Mouse (Mus musculus) limb, embryonic 10.5 days (tissue): Measurements from ENCODE around the gene Pced1b. TPM values are rescaled to one million over a fixed set of nuclear protein-coding genes. Genes with fewer than 3 reads are reported as not detected.

Source experiments
- DNase-seq: peaks from one replicate; pipeline ENCODE4 v3.0.0-alpha.2; 2017; ENCODE audit warnings: low spot score
- H3K27ac ChIP-seq: fragments of 300-500 bp; sonication (generic); 2 replicates; pipeline ENCODE4 v1.5.1; 2016; ENCODE audit warnings: mild to moderate bottlenecking
- H3K27me3 ChIP-seq: fragments of 300-500 bp; sonication (generic); 2 replicates; pipeline ENCODE4 v1.6.1; 2016; ENCODE audit warnings: low read depth, mild to moderate bottlenecking; ENCODE audit not compliant: poor library complexity, severe bottlenecking
- H3K36me3 ChIP-seq: fragments of 300-500 bp; sonication (generic); 2 replicates; pipeline ENCODE4 v1.6.1; 2016; ENCODE audit warnings: mild to moderate bottlenecking, moderate library complexity
- H3K4me1 ChIP-seq: fragments of 300-500 bp; sonication (generic); 2 replicates; pipeline ENCODE4 v1.6.1; 2016
- H3K4me3 ChIP-seq: fragments of 300-500 bp; sonication (generic); 2 replicates; pipeline ENCODE4 v1.5.1; 2016; ENCODE audit warnings: mild to moderate bottlenecking, moderate library complexity
- H3K9me3 ChIP-seq: fragments of 300-500 bp; sonication (generic); replicated peaks from 2 replicates; pipeline ENCODE4 v1.6.1; 2016; ENCODE audit warnings: mild to moderate bottlenecking
- WGBS: fragments of 180-500 bp; shearing (Covaris S2); methylation state at CpG from one replicate; pipeline ENCODE4 v1.1.7; 2016; 5-methylcytosine and 5-hydroxymethylcytosine counted together
- polyA plus RNA-seq: library from polyadenylated mRNA; unstranded; fragments of >200 nt; fragmentation: Nextera tagmentation; extraction: Ambion mirVana; gene quantifications from 2 replicates; pipeline ENCODE4 v1.2.1, GENCODE M21; 2016

The Pced1b gene
- polyA plus RNA-seq, 1 experiment from 2014 or later, result 3.6 TPM

DNA sequence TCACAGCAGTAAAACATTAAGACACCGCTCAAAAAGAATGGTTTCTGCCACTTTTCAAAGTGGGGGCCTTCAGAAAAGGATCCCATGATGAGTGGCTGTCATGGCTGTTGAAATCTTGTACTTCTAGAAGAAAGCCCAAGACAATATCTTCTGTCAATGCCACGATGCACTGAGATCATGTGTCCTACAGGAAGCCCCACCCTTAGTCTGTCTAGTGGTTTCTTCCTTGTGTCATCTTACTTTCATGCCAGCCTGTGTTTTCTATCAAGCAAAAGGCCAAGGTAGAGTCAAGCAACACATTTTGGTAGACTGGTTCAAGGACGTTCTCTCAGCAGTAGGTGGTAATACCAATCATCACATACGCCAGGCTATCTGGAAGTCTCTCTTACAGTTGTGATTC lies 142.7 kb downstream of the Pced1b start:
- H3K4me3 ChIP-seq, result no peak overlapping the region
- no peaks in the 10 kb centered on the region for H3K9me3 ChIP-seq
- DNase-seq, result no peak
- 89% methylated on average over 4 of the region's 4 CpGs for WGBS
- H3K4me1 ChIP-seq, result 0 out of 2 replicates have a peak, but pooled peaks cover 4% of the 10 kb centered on the region
- no peak overlapping the region for H3K27ac ChIP-seq
- H3K27me3 ChIP-seq, result no peaks in the 10 kb centered on the region
- no peaks in the 10 kb centered on the region for H3K36me3 ChIP-seq

DNA sequence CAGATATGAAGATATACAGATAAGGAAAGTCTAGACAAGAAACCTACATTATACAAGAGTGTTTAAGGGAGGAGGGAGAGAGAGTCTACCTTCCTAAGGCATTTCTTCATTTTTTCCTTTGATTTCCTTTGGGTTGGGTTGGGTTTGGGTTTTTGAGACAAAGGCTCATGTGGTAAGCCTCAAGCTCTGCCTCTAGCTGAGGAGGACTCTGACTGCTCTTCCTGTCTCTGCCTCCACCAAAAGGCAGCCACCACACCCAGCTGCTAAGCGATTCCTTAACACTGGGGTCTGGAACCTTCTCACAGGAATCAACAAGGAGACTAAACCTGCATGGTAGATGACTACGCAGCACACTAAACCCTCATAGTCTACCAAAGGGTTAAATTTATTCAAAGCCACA lies 143.9 kb downstream of the Pced1b start:
- H3K4me1 ChIP-seq, result 0 out of 2 replicates have a peak, but pooled peaks cover 4% of the 10 kb centered on the region
- no peaks in the 10 kb centered on the region for H3K36me3 ChIP-seq
- H3K27me3 ChIP-seq, result no peaks in the 10 kb centered on the region
- 95% methylated on average over 2 of the region's 2 CpGs for WGBS
- DNase-seq, result no peak
- no peak overlapping the region for H3K4me3 ChIP-seq
- H3K27ac ChIP-seq, result no peak overlapping the region
- H3K9me3 ChIP-seq, result no peaks in the 10 kb centered on the region

DNA sequence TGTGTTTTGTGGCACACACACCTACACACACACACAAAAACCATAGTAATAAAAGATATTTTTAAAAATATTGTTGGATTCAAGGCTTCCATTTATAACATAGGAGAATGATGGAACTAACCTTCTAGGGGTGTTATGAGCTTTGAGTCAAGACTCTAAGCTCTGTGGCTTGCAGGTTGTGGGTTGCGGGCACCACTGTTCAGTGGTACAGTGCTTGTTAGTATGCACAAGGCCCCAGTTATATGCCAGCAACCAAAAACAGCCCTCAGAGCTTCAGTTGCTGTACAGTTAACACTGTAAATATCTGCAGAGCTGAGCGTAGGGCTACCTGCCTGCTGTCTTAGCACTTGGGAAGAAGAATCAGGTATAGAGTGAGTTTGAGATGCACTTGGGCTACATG lies 144.5 kb downstream of the Pced1b start:
- no peak overlapping the region for H3K27ac ChIP-seq
- 0 out of 2 replicates have a peak, but pooled peaks cover 4% of the 10 kb centered on the region for H3K4me1 ChIP-seq
- no peaks in the 10 kb centered on the region for H3K27me3 ChIP-seq
- DNase-seq, result no peak
- H3K4me3 ChIP-seq, result no peak overlapping the region
- no peaks in the 10 kb centered on the region for H3K9me3 ChIP-seq
- 98% methylated on average over 2 of the region's 2 CpGs for WGBS
- no peaks in the 10 kb centered on the region for H3K36me3 ChIP-seq

DNA sequence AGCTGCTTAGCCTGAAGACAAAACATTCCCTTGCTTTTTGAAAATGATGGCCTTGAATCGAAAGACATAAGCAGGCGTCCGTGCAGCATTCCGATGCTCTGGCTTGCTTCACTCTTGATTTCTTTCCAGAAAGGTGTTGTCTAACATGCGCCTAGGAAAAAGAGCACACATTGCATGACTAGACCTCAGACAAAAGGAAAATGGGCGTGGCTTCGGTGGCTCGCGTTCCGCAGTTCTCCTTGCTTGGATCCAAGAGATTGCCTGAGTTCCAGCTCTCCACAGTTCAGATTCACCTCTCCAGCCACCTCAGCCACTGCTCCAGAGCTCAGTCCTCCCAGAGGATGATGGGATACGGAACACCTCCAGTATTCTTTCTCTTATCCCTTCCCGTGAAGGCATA lies 147.7 kb downstream of the Pced1b start:
- no peaks in the 10 kb centered on the region for H3K9me3 ChIP-seq
- H3K4me1 ChIP-seq, result 0 out of 2 replicates have a peak, but pooled peaks cover 4% of the 10 kb centered on the region
- 84% methylated on average over 12 of the region's 12 CpGs for WGBS
- H3K27ac ChIP-seq, result peak overlapping the region; percentile 36; the same call in 1 of the 2 replicates
- H3K27me3 ChIP-seq, result no peaks in the 10 kb centered on the region
- H3K36me3 ChIP-seq, result no peaks in the 10 kb centered on the region
- DNase-seq, result no peak
- no peak overlapping the region for H3K4me3 ChIP-seq

DNA sequence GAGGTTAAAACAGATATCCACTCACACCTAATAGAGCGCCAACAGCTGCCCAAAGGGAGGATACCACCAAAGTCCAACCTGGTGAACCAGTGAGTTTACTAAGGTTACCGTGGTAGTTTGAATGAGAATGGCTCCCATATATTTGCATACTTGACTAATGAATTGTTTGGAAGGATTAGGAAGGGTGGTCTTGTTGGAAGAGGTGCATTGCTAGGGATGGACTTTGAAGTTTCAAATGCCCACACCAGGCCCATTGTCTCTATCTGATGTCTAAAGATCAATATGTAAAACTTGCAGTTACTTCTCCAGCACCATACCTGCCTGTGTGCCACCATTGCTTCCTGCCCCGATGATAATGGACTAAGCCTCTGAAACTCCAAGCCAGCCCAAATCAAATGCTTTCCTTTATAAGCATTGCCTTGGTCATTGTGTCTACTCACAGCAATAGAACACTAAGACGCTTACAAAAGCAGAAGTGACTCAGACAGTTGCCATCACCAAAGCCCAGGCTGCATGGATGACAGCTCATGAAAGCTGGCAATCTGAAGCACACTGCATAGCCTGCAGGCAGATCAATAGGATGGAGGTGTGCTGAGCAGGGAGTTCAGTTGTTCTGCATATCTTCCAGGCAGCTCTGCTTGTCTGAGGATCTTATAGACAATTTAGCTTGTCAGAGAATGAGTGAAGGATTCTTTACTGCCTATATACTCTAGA lies 149.8 kb downstream of the Pced1b start:
- Histone ChIP-seq H3K4me1 (0 out of 2 replicates have a peak, but pooled peaks cover 4% of the 10 kb centered on the region), H3K9me3 (no peaks in the 10 kb centered on the region), H3K36me3 (no peaks in the 10 kb centered on the region), H3K4me3 (no peak overlapping the region), H3K27me3 (no peaks in the 10 kb centered on the region), H3K27ac (no peak overlapping the region)
- WGBS, result 93% methylated on average over 4 of the region's 4 CpGs
- no peak for DNase-seq

DNA sequence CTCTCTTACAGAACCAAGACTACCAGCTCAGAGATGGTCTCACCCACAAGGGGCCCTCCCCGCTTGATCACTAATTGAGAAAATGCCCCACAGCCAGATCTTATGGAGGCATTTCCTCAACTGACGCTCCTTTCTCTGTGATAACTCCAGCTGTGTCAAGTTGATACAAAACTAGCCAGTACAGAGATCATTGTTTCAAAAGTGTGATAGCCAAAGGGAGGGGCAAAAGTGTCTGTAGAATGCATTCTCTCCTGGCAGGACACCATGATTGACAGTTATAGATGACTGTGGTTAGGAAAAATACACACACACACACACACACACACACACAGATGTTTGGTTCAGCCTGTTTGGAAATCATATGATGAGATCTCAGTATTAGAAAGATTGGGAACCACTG lies 150.9 kb downstream of the Pced1b start:
- 83% methylated on average over 2 of the region's 2 CpGs for WGBS
- Histone ChIP-seq H3K4me1 (0 out of 2 replicates have a peak, but pooled peaks cover 4% of the 10 kb centered on the region), H3K27me3 (no peaks in the 10 kb centered on the region), H3K4me3 (no peak overlapping the region), H3K27ac (no peak overlapping the region), H3K36me3 (no peaks in the 10 kb centered on the region), H3K9me3 (no peaks in the 10 kb centered on the region)
- no peak for DNase-seq

DNA sequence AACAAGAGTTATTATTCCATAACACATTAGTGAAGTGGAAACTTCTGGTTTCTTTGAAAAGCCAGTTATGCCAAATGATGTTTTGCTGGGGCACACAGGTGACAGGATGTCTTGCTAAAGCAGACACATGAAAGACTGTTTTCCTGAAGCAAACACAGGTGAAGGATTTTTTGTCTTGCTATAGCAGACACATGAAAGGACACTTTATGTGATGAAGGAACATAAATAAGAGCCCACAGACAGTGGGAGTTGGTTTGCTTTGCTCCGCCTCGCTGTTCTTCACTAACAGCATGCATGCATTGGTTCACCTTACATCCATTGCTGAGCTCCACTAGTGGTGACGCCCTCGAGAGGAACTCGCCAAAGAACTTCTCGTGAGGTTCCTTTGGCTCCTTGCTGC lies 154.0 kb downstream of the Pced1b start:
- H3K36me3 ChIP-seq, result no peaks in the 10 kb centered on the region
- H3K4me3 ChIP-seq, result no peak overlapping the region
- H3K4me1 ChIP-seq, result no peaks in the 10 kb centered on the region
- DNase-seq, result no peak
- no peaks in the 10 kb centered on the region for H3K27me3 ChIP-seq
- 97% methylated on average over 6 of the region's 6 CpGs for WGBS
- no peak overlapping the region for H3K27ac ChIP-seq
- no peaks in the 10 kb centered on the region for H3K9me3 ChIP-seq

DNA sequence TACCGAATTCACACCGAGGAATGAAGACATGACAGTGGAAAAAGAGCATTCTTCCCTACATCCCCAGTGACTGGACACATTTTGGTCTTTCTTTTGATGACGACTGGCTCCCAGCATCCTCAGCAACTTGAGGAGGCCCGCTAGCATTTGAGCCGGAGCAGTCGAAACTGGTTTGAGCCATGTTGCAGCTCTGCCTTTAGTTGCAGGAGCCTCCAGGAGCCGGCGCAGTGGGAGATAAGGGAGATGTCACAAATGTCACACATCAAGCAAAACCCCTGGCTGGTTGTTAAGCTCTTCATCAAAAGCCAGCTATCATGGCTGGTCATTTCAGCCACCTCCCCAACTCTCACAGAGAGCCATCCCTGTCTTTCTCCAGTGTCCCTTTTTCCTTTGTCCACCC lies 157.6 kb downstream of the Pced1b start:
- Histone ChIP-seq H3K27ac (no peak overlapping the region), H3K36me3 (no peaks in the 10 kb centered on the region), H3K27me3 (no peaks in the 10 kb centered on the region), H3K4me1 (no peaks in the 10 kb centered on the region), H3K4me3 (no peak overlapping the region), H3K9me3 (no peaks in the 10 kb centered on the region)
- no peak for DNase-seq
- WGBS, result 84% methylated on average over 8 of the region's 8 CpGs

DNA sequence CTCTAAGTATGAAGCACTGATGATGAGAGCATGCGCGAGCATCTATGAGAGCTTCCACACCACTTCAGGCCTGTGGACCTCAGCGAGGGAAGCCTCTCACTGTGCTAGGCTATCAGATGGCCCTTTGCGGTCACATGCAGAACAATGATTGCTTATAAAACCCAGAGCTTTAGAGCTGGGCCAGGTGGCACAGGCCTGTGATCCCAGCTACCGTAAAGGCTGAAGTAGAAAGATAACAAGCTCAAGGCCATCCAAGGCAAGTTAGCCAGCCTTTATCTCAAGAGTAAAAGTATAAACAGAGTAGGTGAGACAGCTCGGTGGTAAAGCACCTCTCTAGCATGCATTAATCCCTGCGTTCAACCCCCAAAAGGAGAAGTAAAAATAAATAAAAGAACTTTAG lies 158.1 kb downstream of the Pced1b start:
- no peak for DNase-seq
- no peak overlapping the region for H3K27ac ChIP-seq
- no peaks in the 10 kb centered on the region for H3K36me3 ChIP-seq
- H3K4me3 ChIP-seq, result no peak overlapping the region
- 91% methylated on average over 7 of the region's 7 CpGs for WGBS
- no peaks in the 10 kb centered on the region for H3K27me3 ChIP-seq
- no peaks in the 10 kb centered on the region for H3K4me1 ChIP-seq
- no peaks in the 10 kb centered on the region for H3K9me3 ChIP-seq

DNA sequence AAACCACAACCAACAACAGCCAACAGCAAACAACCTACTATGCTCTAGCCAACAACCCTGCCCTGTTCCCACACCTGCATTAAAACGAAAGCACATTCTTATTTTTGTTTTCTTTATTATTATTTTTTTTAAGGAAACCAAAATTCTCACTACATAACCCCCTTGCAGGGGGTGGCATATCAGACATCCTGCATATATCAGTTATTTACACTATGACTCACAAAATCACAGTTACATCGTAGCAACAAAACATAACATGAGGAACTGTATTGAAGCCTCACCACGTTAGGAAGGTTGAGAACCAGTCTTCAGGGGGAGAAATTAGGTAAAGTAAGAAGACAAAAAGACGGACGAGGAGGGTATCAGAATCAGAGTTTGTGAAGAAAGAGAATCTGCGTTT lies 159.2 kb downstream of the Pced1b start:
- Histone ChIP-seq H3K27me3 (no peaks in the 10 kb centered on the region), H3K4me3 (no peak overlapping the region), H3K9me3 (no peaks in the 10 kb centered on the region), H3K4me1 (no peaks in the 10 kb centered on the region), H3K27ac (no peak overlapping the region), H3K36me3 (no peaks in the 10 kb centered on the region)
- WGBS, result 87% methylated on average over 6 of the region's 6 CpGs
- DNase-seq, result no peak

DNA sequence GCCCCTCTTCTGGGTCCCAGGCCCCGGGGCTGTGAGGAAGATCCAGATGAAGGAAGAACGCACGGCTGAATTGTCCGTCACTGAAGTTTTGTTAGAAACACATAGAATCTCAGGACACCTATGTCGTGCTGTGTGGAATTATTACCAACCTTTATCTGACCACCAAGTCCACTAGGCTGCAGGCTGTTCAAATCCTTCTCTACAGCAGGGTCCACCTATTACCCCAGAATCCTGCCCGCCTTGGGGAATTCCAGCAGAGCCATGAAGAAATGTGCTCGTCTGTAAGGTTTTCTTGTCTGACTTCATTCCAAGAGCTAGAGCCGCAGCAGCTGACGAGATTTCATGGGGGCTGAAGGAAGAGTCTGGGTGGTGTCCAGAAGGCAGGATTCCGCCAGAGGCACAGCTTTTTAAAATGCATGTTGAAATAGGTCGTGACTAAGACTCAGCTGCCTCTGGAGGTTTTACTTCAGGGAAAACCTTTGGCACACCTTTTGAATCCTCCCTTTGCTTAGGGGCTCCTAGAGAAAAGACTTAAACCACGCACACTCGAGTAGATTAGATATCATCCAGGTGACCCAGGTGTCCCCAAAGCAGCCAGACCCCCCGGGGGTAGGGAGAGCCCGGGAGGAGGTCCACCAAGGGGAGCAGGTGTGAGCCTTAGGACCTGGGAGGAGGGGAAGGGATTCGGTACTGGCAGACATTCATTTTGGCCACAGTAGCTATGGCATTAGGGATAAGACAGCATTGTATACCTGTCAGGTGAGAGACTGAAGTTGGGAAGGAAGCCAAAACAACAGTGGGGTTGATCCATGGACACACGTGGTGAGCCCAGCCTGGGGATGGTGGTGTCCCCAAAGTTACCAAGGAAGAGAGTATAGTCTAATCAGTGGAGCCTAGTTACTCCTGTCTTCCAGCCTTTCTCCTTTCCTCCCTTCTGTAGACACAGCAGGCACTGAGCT lies 160.9 kb downstream of the Pced1b start:
- no peaks in the 10 kb centered on the region for H3K4me1 ChIP-seq
- H3K27me3 ChIP-seq, result no peaks in the 10 kb centered on the region
- no peak overlapping the region for H3K4me3 ChIP-seq
- WGBS, result 65% methylated on average over 17 of the region's 17 CpGs
- no peak overlapping the region for H3K27ac ChIP-seq
- DNase-seq, result no peak
- no peaks in the 10 kb centered on the region for H3K9me3 ChIP-seq
- no peaks in the 10 kb centered on the region for H3K36me3 ChIP-seq

DNA sequence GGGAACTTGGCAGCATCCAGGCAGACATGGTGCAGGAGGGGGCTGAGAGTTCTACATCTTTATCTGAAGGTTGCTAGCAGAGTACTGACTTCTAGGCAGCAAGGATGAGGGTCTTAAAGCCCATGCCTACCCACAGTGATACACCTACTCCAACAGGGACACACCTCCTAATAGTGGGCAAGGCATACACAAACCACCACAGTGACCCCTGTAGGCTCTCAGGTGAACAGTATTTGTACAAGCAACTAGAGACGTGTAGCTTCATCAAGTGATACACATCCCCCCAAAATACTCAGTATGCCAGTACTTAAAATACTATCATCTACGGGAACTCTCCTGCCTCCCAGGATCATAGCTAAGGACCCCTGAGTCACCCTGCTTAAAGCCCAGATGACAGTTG lies 164.2 kb downstream of the Pced1b start:
- Histone ChIP-seq H3K27ac (no peak overlapping the region), H3K4me3 (no peak overlapping the region), H3K27me3 (no peaks in the 10 kb centered on the region), H3K36me3 (no peaks in the 10 kb centered on the region), H3K9me3 (no peaks in the 10 kb centered on the region), H3K4me1 (no peaks in the 10 kb centered on the region)
- 90% methylated on average over 2 of the region's 2 CpGs for WGBS
- no peak for DNase-seq

DNA sequence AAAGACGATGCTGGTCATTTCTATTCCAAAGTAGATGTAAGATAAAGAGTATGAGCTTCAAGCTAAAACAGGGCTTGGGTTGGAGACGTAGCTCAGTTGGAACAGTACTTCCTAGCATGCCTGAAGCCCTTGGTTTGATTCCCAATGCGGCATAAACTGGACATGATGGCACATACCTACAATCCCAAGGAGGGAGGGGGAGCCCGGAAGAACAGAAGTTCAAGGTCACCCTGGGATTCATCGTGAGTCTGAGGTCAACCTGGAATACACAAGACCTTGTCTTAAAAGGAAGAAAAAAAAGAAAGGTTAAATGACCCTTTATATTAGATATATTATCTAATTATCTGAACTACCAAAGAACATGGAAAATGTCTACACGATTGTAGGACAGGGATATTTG lies 164.8 kb downstream of the Pced1b start:
- Histone ChIP-seq H3K4me3 (no peak overlapping the region), H3K36me3 (no peaks in the 10 kb centered on the region), H3K4me1 (no peaks in the 10 kb centered on the region), H3K9me3 (no peaks in the 10 kb centered on the region), H3K27ac (no peak overlapping the region), H3K27me3 (no peaks in the 10 kb centered on the region)
- WGBS, result 93% methylated on average over 6 of the region's 6 CpGs
- no peak for DNase-seq
